Mouse (Mus musculus): Measurements from ENCODE around the gene 2010111I01Rik.

GRCm38 (mm10) chr13:63304124-63304792 lies 339.6 kb downstream of the 2010111I01Rik start:
- no peak for TF ChIP-seq CTCF (IDR thresholded peaks at IDR 0.05; ENCODE audit: low read depth, low read length)
- no peak for TF ChIP-seq POLR2A (IDR thresholded peaks at IDR 0.05; ENCODE audit: borderline replicate concordance, low read depth, low read length)

Measured in bone marrow macrophage, adult 2 months (primary cell).